Mouse (Mus musculus) lung, postnatal 4 days (tissue): Measurements from ENCODE around the gene Prr13.

Experiments
- DNase-seq, 2 experiments: peaks; one replicate each; pipeline ENCODE4 v3.0.0; 2021

Gene Prr13

GRCm38 (mm10) chr15:102505770-102506463 lies 47.1 kb downstream of the Prr13 start:
- DNase-seq, result no peak

GRCm38 (mm10) chr15:102506464-102506830 lies 47.6 kb downstream of the Prr13 start:
- DNase-seq, result no peak

GRCm38 (mm10) chr15:102506864-102507263 lies 48.0 kb downstream of the Prr13 start:
- no peak for DNase-seq

GRCm38 (mm10) chr15:102507561-102507960 lies 48.7 kb downstream of the Prr13 start:
- no peak for DNase-seq

- no peak for DNase-seq
Measured at GRCm38 (mm10) chr15:102508336-102508735, 49.5 kb downstream of the Prr13 start.

- no peak for DNase-seq
Measured at GRCm38 (mm10) chr15:102510110-102510509, 51.3 kb downstream of the Prr13 start.

GRCm38 (mm10) chr15:102510590-102511284 lies 51.9 kb downstream of the Prr13 start:
- DNase-seq, result peak; percentile 87 to 91

GRCm38 (mm10) chr15:102511285-102511833 lies 52.5 kb downstream of the Prr13 start:
- DNase-seq, result no peak

- no peak for DNase-seq
Measured at GRCm38 (mm10) chr15:102512010-102512409, 53.2 kb downstream of the Prr13 start.
